Mouse (Mus musculus) forebrain, embryonic 12.5 days (tissue): ENCODE measurements around the gene Sema5a. TPM values are rescaled to one million over a fixed set of nuclear protein-coding genes. Genes with fewer than 3 reads are reported as not detected.
A peak's percentile ranks its signal among the peaks of the same experiment; 100 is the strongest.

ENCODE experiments used
- ATAC-seq: fragments of 200-750 bp; cut with Nextera tagmentation; 2 replicates; pipeline ENCODE4 v1.8.0; 2017; ENCODE audit warnings: moderate TSS enrichment; ENCODE audit not compliant: low FRiP score
- H3K27ac ChIP-seq: fragments of 300-500 bp; sonication (generic); 2 replicates; pipeline ENCODE4 v1.5.1; 2016; ENCODE audit warnings: mild to moderate bottlenecking
- H3K27me3 ChIP-seq: fragments of 300-500 bp; sonication (generic); 2 replicates; pipeline ENCODE4 v1.6.1; 2016; ENCODE audit warnings: mild to moderate bottlenecking
- H3K36me3 ChIP-seq: fragments of 300-500 bp; sonication (generic); replicated peaks from 2 replicates; pipeline ENCODE4 v1.6.1; 2016; ENCODE audit warnings: mild to moderate bottlenecking
- H3K4me1 ChIP-seq: fragments of 300-500 bp; sonication (generic); 2 replicates; pipeline ENCODE4 v1.6.1; 2016
- H3K4me2 ChIP-seq: fragments of 300-500 bp; sonication (generic); 2 replicates; pipeline ENCODE4 v1.6.1; 2016; ENCODE audit warnings: mild to moderate bottlenecking, moderate library complexity
- H3K4me3 ChIP-seq: fragments of 300-500 bp; sonication (generic); replicated peaks from 2 replicates; pipeline ENCODE4 v1.5.1; 2016; ENCODE audit warnings: mild to moderate bottlenecking
- H3K9ac ChIP-seq: fragments of 300-500 bp; sonication (generic); 2 replicates; pipeline ENCODE4 v1.6.1; 2016; ENCODE audit warnings: mild to moderate bottlenecking
- H3K9me3 ChIP-seq: fragments of 300-500 bp; sonication (generic); 2 replicates; pipeline ENCODE4 v1.6.1; 2016
- WGBS: fragments of 180-500 bp; shearing (Covaris S2); methylation state at CpG from one replicate; pipeline ENCODE4 v1.1.7; 2016; 5-methylcytosine and 5-hydroxymethylcytosine counted together
- polyA plus RNA-seq: library from polyadenylated mRNA; unstranded; fragments of >200 nt; fragmentation: Nextera tagmentation; extraction: Ambion mirVana; gene quantifications from 2 replicates; pipeline ENCODE4 v1.2.1, GENCODE M21; 2016

Gene Sema5a
- polyA plus RNA-seq, 1 experiment from 2014 or later: 20.7 TPM

DNA sequence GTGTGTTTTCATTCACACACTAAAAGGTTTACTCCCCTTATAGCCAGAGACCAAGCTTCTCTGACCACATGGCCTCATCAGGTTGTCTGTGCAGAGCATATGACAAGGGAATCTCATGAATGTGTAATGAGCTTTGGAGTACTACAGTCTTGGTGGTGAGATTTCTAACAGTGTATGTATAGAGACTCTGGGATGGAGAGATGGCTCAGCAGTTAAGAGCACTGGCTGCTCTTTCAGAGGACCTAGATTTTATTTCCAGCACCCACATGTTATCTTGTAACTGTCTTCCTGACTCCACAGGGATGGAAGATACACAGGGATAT, 189.2 kb downstream of the Sema5a start:
- H3K4me2 ChIP-seq: no peak overlapping the region
- H3K27ac ChIP-seq: 0 out of 2 replicates have a peak overlapping the region, but pooled peaks have one; percentile 13
- no peaks in the 10 kb centered on the region for H3K36me3 ChIP-seq
- no peaks in the 10 kb centered on the region for H3K9me3 ChIP-seq
- H3K4me3 ChIP-seq: no peak overlapping the region
- no peaks in the 10 kb centered on the region for H3K27me3 ChIP-seq
- ATAC-seq: peak; percentile 64
- no peak overlapping the region for H3K9ac ChIP-seq
- peaks cover 11% of the 10 kb centered on the region for H3K4me1 ChIP-seq

- Histone ChIP-seq H3K27me3 (no peaks in the 10 kb centered on the region), H3K4me2 (no peak overlapping the region), H3K4me3 (no peak overlapping the region), H3K36me3 (no peaks in the 10 kb centered on the region), H3K27ac (no peak overlapping the region), H3K4me1 (peaks cover 11% of the 10 kb centered on the region), H3K9ac (no peak overlapping the region), H3K9me3 (no peaks in the 10 kb centered on the region)
- ATAC-seq: 0 out of 2 replicates have a peak, but pooled peaks have one; percentile 30
These were observed 189.7 kb downstream of the Sema5a start for GRCm38 (mm10) chr15:32434274-32434673.

GRCm38 (mm10) chr15:32437654-32438053, 193.0 kb downstream of the Sema5a start:
- Histone ChIP-seq H3K9me3 (no peaks in the 10 kb centered on the region), H3K27ac (no peak overlapping the region), H3K4me1 (peaks cover 11% of the 10 kb centered on the region), H3K9ac (no peak overlapping the region), H3K4me2 (no peak overlapping the region), H3K36me3 (no peaks in the 10 kb centered on the region), H3K4me3 (no peak overlapping the region), H3K27me3 (no peaks in the 10 kb centered on the region)
- peak; percentile 77 for ATAC-seq
- WGBS: 26% methylated on average over 6 of the region's 6 CpGs

DNA sequence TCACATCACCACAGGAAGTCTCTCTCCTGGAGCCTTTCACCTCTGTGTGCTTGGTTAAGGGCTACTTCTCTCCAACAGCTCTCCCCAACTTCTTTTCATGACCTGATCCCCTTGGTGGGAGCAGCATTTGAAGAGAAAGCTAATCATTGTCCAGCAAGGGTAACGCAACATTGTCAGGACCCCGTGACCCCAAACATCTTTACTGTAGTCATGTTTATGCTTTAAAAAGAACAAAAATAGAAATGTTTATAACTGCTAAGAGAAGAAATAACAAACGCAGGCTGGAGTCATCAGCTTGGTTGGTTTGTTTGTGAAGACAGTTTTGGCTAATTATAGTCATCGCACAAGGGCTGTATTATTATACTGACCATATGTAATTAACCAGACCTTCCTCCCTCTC, 198.1 kb downstream of the Sema5a start:
- Histone ChIP-seq H3K9me3 (no peaks in the 10 kb centered on the region), H3K4me1 (peaks cover 9% of the 10 kb centered on the region; the same call in 1 of the 2 replicates), H3K4me2 (no peak overlapping the region), H3K27ac (no peak overlapping the region), H3K9ac (no peak overlapping the region), H3K4me3 (no peak overlapping the region), H3K36me3 (no peaks in the 10 kb centered on the region), H3K27me3 (no peaks in the 10 kb centered on the region)
- ATAC-seq: no peak
- WGBS: 85% methylated on average over 4 of the region's 4 CpGs

GRCm38 (mm10) chr15:32447558-32448349, 203.1 kb downstream of the Sema5a start:
- H3K4me1 ChIP-seq: peaks cover 9% of the 10 kb centered on the region; the same call in 1 of the 2 replicates
- H3K4me2 ChIP-seq: no peak overlapping the region
- 70% methylated on average over 7 of the region's 7 CpGs for WGBS
- H3K27ac ChIP-seq: no peak overlapping the region
- H3K27me3 ChIP-seq: no peaks in the 10 kb centered on the region
- H3K9ac ChIP-seq: no peak overlapping the region
- H3K36me3 ChIP-seq: no peaks in the 10 kb centered on the region
- no peaks in the 10 kb centered on the region for H3K9me3 ChIP-seq
- H3K4me3 ChIP-seq: no peak overlapping the region
- ATAC-seq: peak; percentile 61; the same call in 1 of the 2 replicates

GRCm38 (mm10) chr15:32459046-32459445, 214.4 kb downstream of the Sema5a start:
- Histone ChIP-seq H3K4me1 (no peaks in the 10 kb centered on the region), H3K4me2 (no peak overlapping the region), H3K36me3 (no peaks in the 10 kb centered on the region), H3K9ac (no peak overlapping the region), H3K27me3 (no peaks in the 10 kb centered on the region), H3K27ac (no peak overlapping the region), H3K4me3 (no peak overlapping the region), H3K9me3 (no peaks in the 10 kb centered on the region)
- ATAC-seq: no peak
- WGBS: 79% methylated on average over 2 of the region's 2 CpGs

DNA sequence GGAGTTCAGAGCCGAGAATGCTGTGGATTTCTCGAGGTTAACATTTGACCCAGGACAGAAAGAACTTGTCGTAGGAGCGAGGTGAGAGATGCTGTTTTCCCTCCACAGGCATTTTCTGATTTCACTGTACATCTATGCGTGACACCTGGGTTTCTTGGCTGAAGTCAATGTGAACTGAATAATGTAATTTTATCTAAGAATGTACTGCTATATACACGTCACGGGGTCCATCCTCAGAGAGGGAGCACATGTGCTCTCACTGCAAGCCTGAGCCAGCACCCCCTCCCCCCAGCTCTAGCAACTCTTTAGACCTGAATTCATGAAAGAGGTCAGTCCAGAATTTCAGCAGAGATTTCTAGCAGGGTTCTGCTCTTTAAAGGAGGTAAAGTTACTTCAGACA, 215.6 kb downstream of the Sema5a start:
- H3K4me2 ChIP-seq: no peak overlapping the region
- H3K4me1 ChIP-seq: no peaks in the 10 kb centered on the region
- no peak overlapping the region for H3K27ac ChIP-seq
- H3K36me3 ChIP-seq: no peaks in the 10 kb centered on the region
- 89% methylated on average over 7 of the region's 7 CpGs for WGBS
- no peak overlapping the region for H3K4me3 ChIP-seq
- H3K9me3 ChIP-seq: no peaks in the 10 kb centered on the region
- ATAC-seq: no peak
- no peaks in the 10 kb centered on the region for H3K27me3 ChIP-seq
- no peak overlapping the region for H3K9ac ChIP-seq

DNA sequence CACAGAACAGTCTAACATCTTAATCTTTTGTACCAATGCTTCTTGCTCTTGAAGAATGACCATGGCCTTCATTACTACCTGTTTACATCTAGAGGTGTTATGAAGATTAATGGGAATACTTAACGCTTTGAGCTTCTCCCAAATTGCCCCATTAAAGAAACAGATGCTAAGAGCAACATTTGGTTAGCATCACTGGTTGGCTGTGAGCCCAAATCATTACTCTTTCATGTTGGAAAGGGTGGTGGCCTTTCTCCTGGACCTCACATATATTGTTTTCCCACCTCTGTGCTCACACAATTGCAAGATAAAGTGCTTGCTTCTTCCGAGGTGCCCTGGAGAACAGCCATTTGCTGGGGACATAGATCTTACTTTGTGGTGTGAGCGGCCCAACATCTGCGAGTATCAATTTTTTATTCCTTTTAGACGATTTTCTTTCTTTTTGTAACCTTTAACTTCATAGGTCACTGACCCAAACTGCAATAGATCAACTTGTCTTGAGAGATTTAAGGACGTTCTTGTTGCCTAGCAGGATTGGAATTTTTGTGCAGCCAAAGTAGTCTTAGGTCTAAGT, 227.0 kb downstream of the Sema5a start:
- no peaks in the 10 kb centered on the region for H3K27me3 ChIP-seq
- ATAC-seq: no peak
- no peaks in the 10 kb centered on the region for H3K9me3 ChIP-seq
- H3K27ac ChIP-seq: no peak overlapping the region
- no peak overlapping the region for H3K4me3 ChIP-seq
- no peak overlapping the region for H3K4me2 ChIP-seq
- H3K36me3 ChIP-seq: no peaks in the 10 kb centered on the region
- no peak overlapping the region for H3K9ac ChIP-seq
- H3K4me1 ChIP-seq: no peaks in the 10 kb centered on the region
- 89% methylated on average over 6 of the region's 6 CpGs for WGBS

DNA sequence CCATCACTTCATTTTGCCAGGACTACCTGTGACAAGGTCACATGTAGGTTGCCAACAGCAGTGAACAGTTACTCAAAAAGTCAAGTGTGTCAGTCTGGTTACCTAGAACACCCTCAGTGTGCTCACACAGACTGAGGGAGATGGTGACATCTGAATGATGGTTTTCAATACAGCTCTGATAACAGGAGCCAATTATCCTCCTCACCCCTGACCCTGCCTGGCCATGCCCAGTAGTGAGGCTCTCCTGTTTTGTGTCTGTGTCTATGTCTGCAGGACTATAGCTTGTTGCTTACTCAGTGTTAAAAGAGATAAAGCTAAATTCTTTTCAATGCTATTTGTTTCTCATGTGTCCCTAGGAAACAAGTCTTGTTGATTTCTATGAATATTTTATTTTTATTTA, 236.1 kb downstream of the Sema5a start:
- no peaks in the 10 kb centered on the region for H3K4me1 ChIP-seq
- no peak; the same call in 1 of the 2 replicates for ATAC-seq

DNA sequence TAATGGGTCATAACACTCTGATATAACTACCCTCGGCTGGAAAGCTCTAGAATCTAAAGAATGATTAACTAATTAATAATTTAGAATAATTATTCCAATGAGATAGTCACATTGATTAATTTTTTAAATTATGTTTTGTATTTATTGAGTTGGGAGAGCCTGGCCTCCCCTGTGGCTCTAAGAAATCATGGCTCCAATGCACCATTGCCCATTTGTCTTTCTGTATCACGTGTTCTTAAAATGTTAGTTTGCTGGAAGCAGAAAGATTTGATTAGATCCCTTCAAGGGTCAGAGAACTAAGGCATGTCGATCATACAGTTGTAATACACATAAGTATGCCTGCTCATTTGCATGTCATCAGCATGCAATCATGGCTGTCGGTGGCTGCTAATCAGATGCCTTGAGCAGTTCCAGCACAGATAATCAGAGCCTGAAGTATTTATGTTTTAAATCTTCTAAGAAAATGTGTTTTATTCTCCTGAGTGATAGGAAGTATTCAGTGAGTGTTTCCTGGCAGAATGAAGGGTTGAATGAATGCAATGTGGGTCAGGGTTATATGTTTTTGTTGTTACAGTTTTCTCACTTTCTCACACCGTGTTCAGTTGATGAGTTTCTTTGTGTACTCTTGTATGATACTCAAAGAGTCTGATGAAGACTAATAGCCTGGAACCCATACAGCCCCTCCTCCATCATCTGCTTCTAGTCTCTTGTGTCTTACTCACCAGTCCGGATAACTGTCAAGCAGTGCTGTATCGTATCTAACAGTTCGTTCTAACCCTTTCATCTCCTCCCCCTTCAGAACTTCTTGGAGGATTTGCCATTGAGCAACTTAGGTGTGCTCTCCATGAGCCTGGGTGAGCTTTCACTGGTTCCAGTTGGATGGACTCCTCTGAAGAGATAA, 240.7 kb downstream of the Sema5a start:
- Histone ChIP-seq H3K9ac (no peak overlapping the region), H3K27ac (no peak overlapping the region), H3K4me2 (no peak overlapping the region), H3K4me3 (no peak overlapping the region), H3K36me3 (no peaks in the 10 kb centered on the region), H3K4me1 (no peaks in the 10 kb centered on the region), H3K27me3 (no peaks in the 10 kb centered on the region), H3K9me3 (no peaks in the 10 kb centered on the region)
- WGBS: 78% methylated on average over 8 of the region's 8 CpGs
- ATAC-seq: no peak

More for the DNA sequence above, 236.1 kb downstream of the Sema5a start:
- Histone ChIP-seq H3K9me3 (no peaks in the 10 kb centered on the region), H3K27me3 (no peaks in the 10 kb centered on the region), H3K27ac (no peak overlapping the region), H3K36me3 (no peaks in the 10 kb centered on the region), H3K9ac (no peak overlapping the region), H3K4me2 (no peak overlapping the region), H3K4me3 (no peak overlapping the region)

DNA sequence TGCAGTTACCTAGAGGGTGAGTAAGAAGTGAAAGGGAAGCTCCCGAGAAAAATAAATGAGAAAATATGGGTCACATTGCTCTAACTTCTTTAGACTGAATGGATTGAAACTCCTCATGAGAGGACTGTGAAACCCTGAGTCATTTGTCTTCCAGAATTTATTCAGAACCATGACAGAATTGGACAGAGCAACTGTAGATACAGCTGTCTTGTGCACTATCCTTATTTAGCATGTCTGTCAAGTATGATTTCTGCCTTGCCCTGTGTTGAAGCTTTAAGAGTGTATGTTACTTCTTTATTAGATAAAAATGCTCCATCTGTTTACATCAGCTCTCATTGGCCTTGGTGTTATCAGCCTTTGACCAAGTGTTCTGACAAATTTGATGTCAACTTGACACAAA, 243.4 kb downstream of the Sema5a start:
- Histone ChIP-seq H3K36me3 (no peaks in the 10 kb centered on the region), H3K9me3 (no peaks in the 10 kb centered on the region), H3K4me3 (no peak overlapping the region), H3K9ac (no peak overlapping the region), H3K4me2 (no peak overlapping the region), H3K4me1 (no peaks in the 10 kb centered on the region), H3K27ac (no peak overlapping the region), H3K27me3 (no peaks in the 10 kb centered on the region)
- ATAC-seq: no peak
- 82% methylated on average over 1 of the region's 1 CpGs for WGBS

DNA sequence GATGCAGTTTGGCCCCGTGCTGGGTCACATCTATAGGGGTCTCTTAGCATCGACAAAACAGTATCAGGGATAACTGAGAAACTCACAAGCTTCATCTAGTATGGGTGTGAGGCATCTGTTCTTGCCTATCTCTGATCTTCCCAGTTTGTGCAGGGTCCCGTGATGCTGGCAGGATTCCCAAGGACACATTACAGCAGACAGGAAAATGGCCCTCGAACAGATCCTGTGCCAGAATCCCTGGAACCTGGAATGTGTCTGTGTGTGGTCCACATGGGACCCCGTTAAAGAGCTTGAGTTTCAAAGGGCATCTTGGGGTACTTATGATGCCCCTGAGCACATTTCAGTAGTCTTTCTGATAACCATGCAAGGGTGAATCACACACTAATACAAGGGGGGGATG, 249.6 kb downstream of the Sema5a start:
- Histone ChIP-seq H3K27me3 (no peaks in the 10 kb centered on the region), H3K36me3 (no peaks in the 10 kb centered on the region), H3K4me3 (no peak overlapping the region), H3K4me2 (no peak overlapping the region), H3K9ac (no peak overlapping the region), H3K4me1 (no peaks in the 10 kb centered on the region), H3K9me3 (no peaks in the 10 kb centered on the region), H3K27ac (no peak overlapping the region)
- 85% methylated on average over 5 of the region's 5 CpGs for WGBS
- ATAC-seq: no peak
